Mouse (Mus musculus) MN1 (cell line): ENCODE results near the gene Arl14ep.

Experiments
- DNase-seq: peaks from one replicate; pipeline ENCODE4 v3.0.0-alpha.2; 2016; ENCODE audit warnings: low spot score

Arl14ep gene

GRCm38 (mm10) chr2:106954975-106955374 is 19.2 kb downstream of the Arl14ep start:
- no peak for DNase-seq

- DNase-seq, result no peak
Observed at GRCm38 (mm10) chr2:106942451-106942850, 31.8 kb downstream of the Arl14ep start.

- DNase-seq, result no peak
Observed at GRCm38 (mm10) chr2:106935681-106936080, 38.5 kb downstream of the Arl14ep start.

- no peak for DNase-seq
Observed at GRCm38 (mm10) chr2:106929906-106930305, 44.3 kb downstream of the Arl14ep start.
